Mouse (Mus musculus): ENCODE results near the gene Amotl1. TPM values are rescaled to one million over a fixed set of nuclear protein-coding genes. Genes with fewer than 3 reads are reported as not detected.

Gene Amotl1
- 53.9 and 61.7 TPM in 2 replicates for polyA plus RNA-seq (2012; rRNA removed)

DNA sequence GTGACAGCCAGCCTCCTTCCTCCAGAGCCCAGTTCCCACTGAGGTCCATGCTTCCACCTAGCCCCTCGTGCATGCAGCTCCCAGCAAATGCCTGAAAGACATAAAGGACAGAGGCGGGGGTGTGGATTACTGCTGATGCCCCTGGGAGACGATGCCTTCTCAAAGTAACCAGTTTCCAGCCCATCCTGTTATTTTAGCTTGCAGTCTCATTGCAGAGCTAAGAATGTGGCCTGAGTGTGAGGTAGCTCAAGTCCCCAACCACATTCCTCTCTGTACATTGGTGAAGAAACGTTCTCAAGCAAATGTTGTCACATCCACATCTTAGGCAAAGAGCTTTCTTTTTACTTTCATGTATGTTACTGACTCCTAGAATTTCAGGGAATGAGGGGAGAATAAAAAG is at the start of gene Amotl1:
Gene Amotl1, minus strand, starts transcription at position 101 of the 400 bp plus-strand sequence.

DNA sequence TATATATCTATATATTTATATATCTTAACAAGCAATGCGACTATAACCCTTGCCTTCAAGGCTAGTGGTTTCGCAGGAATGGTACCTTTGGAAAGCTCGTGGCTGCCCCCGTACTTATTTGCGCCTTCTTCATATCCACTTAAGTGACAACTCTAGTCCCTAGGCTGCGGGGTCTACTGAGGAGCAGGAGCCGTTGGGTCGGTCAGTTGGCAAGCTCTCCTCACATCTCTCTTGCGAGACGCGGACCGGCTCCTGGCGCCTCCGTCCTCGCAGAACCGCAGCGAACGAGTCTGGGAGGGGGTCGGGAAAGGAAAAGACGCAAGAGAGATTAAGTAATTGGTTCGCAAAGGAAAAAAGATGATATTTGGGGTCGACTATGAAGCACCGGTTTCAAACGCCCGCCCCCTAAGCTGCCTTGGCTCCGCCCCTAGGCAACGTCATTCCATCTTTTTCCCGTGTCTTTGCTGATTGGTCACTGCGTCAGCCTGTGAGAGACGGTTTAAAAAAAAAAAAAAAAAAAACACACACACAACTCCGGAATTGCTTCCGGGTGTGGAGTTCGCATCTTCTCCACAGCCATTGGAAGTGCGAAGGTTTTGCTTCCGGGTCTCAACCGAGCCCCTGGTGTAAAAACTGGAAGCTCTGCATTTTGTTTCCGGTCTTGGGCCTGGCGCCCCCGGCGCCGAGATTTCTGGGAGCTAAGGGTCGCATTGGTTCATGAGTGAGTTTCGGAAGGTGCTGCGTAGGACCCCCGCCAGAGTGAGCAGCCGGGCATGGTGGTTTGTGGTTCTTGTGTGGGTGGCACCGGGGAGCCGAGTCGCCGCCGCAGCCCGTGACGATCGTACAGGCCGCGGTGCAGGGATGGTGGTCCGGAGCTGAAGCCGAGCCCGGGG is 144.6 kb downstream of the Amotl1 start, which contains the start of the genes Kdm4d and Cwc15:
Gene Kdm4d, minus strand, starts transcription at position 460 of the 893 bp plus-strand sequence.
Gene Cwc15, plus strand, starts transcription at position 595 of the 893 bp plus-strand sequence.

Other genes starting within 250 kb of the Amotl1 start
- 0.40 and 0.52 TPM in 2 replicates for gene Kdm4d, start 144.6 kb downstream of the Amotl1 start, polyA plus RNA-seq (2012; rRNA removed)
- 5.2 and 6.3 TPM in 2 replicates for gene Cwc15, start 144.4 kb downstream of the Amotl1 start, polyA plus RNA-seq (2012; rRNA removed)
- gene Piwil4, start 95.7 kb upstream of the Amotl1 start, polyA plus RNA-seq (2012; rRNA removed) = 1.2 TPM in 2 replicates
- 3.1 and 5.8 TPM in 2 replicates for gene Fut4, start 107.3 kb upstream of the Amotl1 start, polyA plus RNA-seq (2012; rRNA removed)
- gene 1700012B09Rik, start 126.0 kb upstream of the Amotl1 start, polyA plus RNA-seq (2012; rRNA removed) = not detected in 2 replicates
- gene Mre11a, start 139.6 kb upstream of the Amotl1 start, polyA plus RNA-seq (2012; rRNA removed) = 3.1 and 3.3 TPM in 2 replicates
- 3.3 and 7.0 TPM in 2 replicates for gene Ankrd49, start 139.8 kb upstream of the Amotl1 start, polyA plus RNA-seq (2012; rRNA removed)
- 1.8 and 3.0 TPM in 2 replicates for gene Gpr83, start 215.2 kb upstream of the Amotl1 start, polyA plus RNA-seq (2012; rRNA removed)

Data from ovary, adult 2 months (tissue).